Mouse (Mus musculus): ENCODE data around the gene Slc17a2. TPM values are rescaled to one million over a fixed set of nuclear protein-coding genes. Genes with fewer than 3 reads are reported as not detected.
"Not testable (repeated sequence)": the region's sequence is repeated elsewhere in the genome, so short reads cannot be mapped to it uniquely, and the experiment has no call there.

Gene Slc17a2
- not detected in 2 replicates for polyA plus RNA-seq (2015; fragmentation: Nextera tagmentation; extraction: Ambion mirVana)

- Histone ChIP-seq H3K27ac (ENCODE audit: low read length) (no peak within 1 kb of the TSS), H3K27me3 (replicated peaks; ENCODE audit: control insufficient read depth, insufficient read depth, low read length) (no peaks in the 10 kb centered on the region), H3K36me3 (ENCODE audit: control insufficient read depth, insufficient read depth) (no peaks in the 10 kb centered on the region), H3K4me2 (ENCODE audit: low read length) (no peak within 1 kb of the TSS), H3K9me3 (ENCODE audit: control insufficient read depth, low read length) (no peaks in the 10 kb centered on the region), H3K4me1 (replicated peaks; ENCODE audit: control insufficient read depth, insufficient read depth, low read length) (no peaks in the 10 kb centered on the region), H3K9ac (replicated peaks; ENCODE audit: low read depth, low read length) (no peak within 1 kb of the TSS), H3K4me3 (replicated peaks; ENCODE audit: low read length) (no peak within 1 kb of the TSS)
- no peak for ATAC-seq
- WGBS, result 89% methylated on average over 15 of the region's 15 CpGs
Measured at GRCm38 (mm10) chr13:23806422-23807052, at the start of gene Slc17a2. Gene Slc17a2 (plus strand): TSS chr13:23806993.

- H3K27ac ChIP-seq (ENCODE audit: low read length), result peak overlapping the region; percentile 77
- H3K4me2 ChIP-seq (ENCODE audit: low read length), result peak overlapping the region; percentile 72
- ATAC-seq, result no peak; the same call in 1 of the 2 replicates
- peak overlapping the region; percentile 40 for H3K4me3 ChIP-seq (replicated peaks; ENCODE audit: low read length)
- WGBS, result 2% methylated on average over 16 of the region's 23 CpGs
- no peaks in the 10 kb centered on the region for H3K27me3 ChIP-seq (replicated peaks; ENCODE audit: control insufficient read depth, insufficient read depth, low read length)
- H3K9me3 ChIP-seq (ENCODE audit: control insufficient read depth, low read length), result no peaks in the 10 kb centered on the region
- H3K36me3 ChIP-seq (ENCODE audit: control insufficient read depth, insufficient read depth), result no peaks in the 10 kb centered on the region
- H3K4me1 ChIP-seq (replicated peaks; ENCODE audit: control insufficient read depth, insufficient read depth, low read length), result peaks cover 21% of the 10 kb centered on the region
- H3K9ac ChIP-seq (replicated peaks; ENCODE audit: low read depth, low read length), result peak overlapping the region; percentile 53
Measured at GRCm38 (mm10) chr13:23757211-23757773, 49.5 kb upstream of the Slc17a2 start.

GRCm38 (mm10) chr13:23757921-23758320, 48.9 kb upstream of the Slc17a2 start:
- Histone ChIP-seq H3K9me3 (ENCODE audit: control insufficient read depth, low read length) (no peaks in the 10 kb centered on the region), H3K36me3 (ENCODE audit: control insufficient read depth, insufficient read depth) (no peaks in the 10 kb centered on the region), H3K27me3 (replicated peaks; ENCODE audit: control insufficient read depth, insufficient read depth, low read length) (no peaks in the 10 kb centered on the region), H3K4me1 (replicated peaks; ENCODE audit: control insufficient read depth, insufficient read depth, low read length) (peaks cover 19% of the 10 kb centered on the region), H3K27ac (ENCODE audit: low read length) (no peak overlapping the region), H3K4me2 (ENCODE audit: low read length) (no peak overlapping the region), H3K9ac (replicated peaks; ENCODE audit: low read depth, low read length) (no peak overlapping the region), H3K4me3 (replicated peaks; ENCODE audit: low read length) (no peak overlapping the region)
- WGBS, result 40% methylated on average over 3 of the region's 3 CpGs
- no peak for ATAC-seq

GRCm38 (mm10) chr13:23759251-23759771, 47.5 kb upstream of the Slc17a2 start:
- no peak overlapping the region for H3K4me2 ChIP-seq (ENCODE audit: low read length)
- no peaks in the 10 kb centered on the region for H3K9me3 ChIP-seq (ENCODE audit: control insufficient read depth, low read length)
- ATAC-seq, result no peak
- no peaks in the 10 kb centered on the region for H3K27me3 ChIP-seq (replicated peaks; ENCODE audit: control insufficient read depth, insufficient read depth, low read length)
- no peak overlapping the region for H3K9ac ChIP-seq (replicated peaks; ENCODE audit: low read depth, low read length)
- peaks cover 28% of the 10 kb centered on the region for H3K4me1 ChIP-seq (replicated peaks; ENCODE audit: control insufficient read depth, insufficient read depth, low read length)
- 68% methylated on average over 3 of the region's 3 CpGs for WGBS
- no peak overlapping the region for H3K27ac ChIP-seq (ENCODE audit: low read length)
- H3K4me3 ChIP-seq (replicated peaks; ENCODE audit: low read length), result no peak overlapping the region
- no peaks in the 10 kb centered on the region for H3K36me3 ChIP-seq (ENCODE audit: control insufficient read depth, insufficient read depth)

GRCm38 (mm10) chr13:23759916-23760239, 46.9 kb upstream of the Slc17a2 start:
- H3K4me3 ChIP-seq (replicated peaks; ENCODE audit: low read length), result no peak overlapping the region; the same call in 1 of the 2 replicates
- no peak for ATAC-seq
- no peaks in the 10 kb centered on the region for H3K36me3 ChIP-seq (ENCODE audit: control insufficient read depth, insufficient read depth)
- peaks cover 30% of the 10 kb centered on the region for H3K4me1 ChIP-seq (replicated peaks; ENCODE audit: control insufficient read depth, insufficient read depth, low read length)
- H3K27ac ChIP-seq (ENCODE audit: low read length), result no peak overlapping the region; the same call in 1 of the 2 replicates
- peak overlapping the region; percentile 94 for H3K4me2 ChIP-seq (ENCODE audit: low read length)
- H3K27me3 ChIP-seq (replicated peaks; ENCODE audit: control insufficient read depth, insufficient read depth, low read length), result no peaks in the 10 kb centered on the region
- H3K9ac ChIP-seq (replicated peaks; ENCODE audit: low read depth, low read length), result no peak overlapping the region
- H3K9me3 ChIP-seq (ENCODE audit: control insufficient read depth, low read length), result no peaks in the 10 kb centered on the region
- 76% methylated on average over 1 of the region's 1 CpGs for WGBS

- Histone ChIP-seq H3K27me3 (replicated peaks; ENCODE audit: control insufficient read depth, insufficient read depth, low read length) (no peaks in the 10 kb centered on the region), H3K27ac (ENCODE audit: low read length) (peak overlapping the region; percentile 86), H3K4me1 (replicated peaks; ENCODE audit: control insufficient read depth, insufficient read depth, low read length) (peaks cover 30% of the 10 kb centered on the region), H3K9ac (replicated peaks; ENCODE audit: low read depth, low read length) (peak overlapping the region; percentile 57), H3K9me3 (ENCODE audit: control insufficient read depth, low read length) (no peaks in the 10 kb centered on the region), H3K4me2 (ENCODE audit: low read length) (peak overlapping the region; percentile 94), H3K36me3 (ENCODE audit: control insufficient read depth, insufficient read depth) (no peaks in the 10 kb centered on the region), H3K4me3 (replicated peaks; ENCODE audit: low read length) (peak overlapping the region; percentile 51)
- peak; percentile 23 for ATAC-seq
- WGBS, result 1% methylated on average over 19 of the region's 27 CpGs
Measured at GRCm38 (mm10) chr13:23760240-23760971, 46.4 kb upstream of the Slc17a2 start.

GRCm38 (mm10) chr13:23760972-23761864, 45.6 kb upstream of the Slc17a2 start, which contains the start of gene Hist1h4a:
Gene Hist1h4a (minus strand): TSS chr13:23761230.
- H3K4me1 ChIP-seq (replicated peaks; ENCODE audit: control insufficient read depth, insufficient read depth, low read length), result peaks cover 30% of the 10 kb centered on the region
- peak within 1 kb of the TSS; percentile 57 for H3K9ac ChIP-seq (replicated peaks; ENCODE audit: low read depth, low read length)
- peak; percentile 71 for ATAC-seq
- H3K36me3 ChIP-seq (ENCODE audit: control insufficient read depth, insufficient read depth), result no peaks in the 10 kb centered on the region
- H3K4me2 ChIP-seq (ENCODE audit: low read length), result peak within 1 kb of the TSS; percentile 94
- WGBS, result under 1% methylated on average over 64 of the region's 72 CpGs
- peak within 1 kb of the TSS; percentile 51 for H3K4me3 ChIP-seq (replicated peaks; ENCODE audit: low read length)
- no peaks in the 10 kb centered on the region for H3K9me3 ChIP-seq (ENCODE audit: control insufficient read depth, low read length)
- H3K27ac ChIP-seq (ENCODE audit: low read length), result peak within 1 kb of the TSS; percentile 86
- H3K27me3 ChIP-seq (replicated peaks; ENCODE audit: control insufficient read depth, insufficient read depth, low read length), result no peaks in the 10 kb centered on the region

GRCm38 (mm10) chr13:23761871-23762821, 44.6 kb upstream of the Slc17a2 start, which contains the start of gene Hist1h3a:
Gene Hist1h3a (minus strand): TSS chr13:23762386.
- Histone ChIP-seq H3K9ac (replicated peaks; ENCODE audit: low read depth, low read length) (peak within 1 kb of the TSS; percentile 46), H3K4me3 (replicated peaks; ENCODE audit: low read length) (peak within 1 kb of the TSS; percentile 63), H3K4me1 (replicated peaks; ENCODE audit: control insufficient read depth, insufficient read depth, low read length) (peaks cover 30% of the 10 kb centered on the region), H3K4me2 (ENCODE audit: low read length) (peak within 1 kb of the TSS; percentile 94), H3K27ac (ENCODE audit: low read length) (peak within 1 kb of the TSS; percentile 84)
- not testable (repeated sequence) for H3K36me3 ChIP-seq (ENCODE audit: control insufficient read depth, insufficient read depth); H3K27me3 ChIP-seq (replicated peaks; ENCODE audit: control insufficient read depth, insufficient read depth, low read length); H3K9me3 ChIP-seq (ENCODE audit: control insufficient read depth, low read length)
- peak; percentile 67 for ATAC-seq
- WGBS, result under 1% methylated on average over 31 of the region's 52 CpGs

Measured in forebrain, embryonic 16.5 days (tissue).